Mouse (Mus musculus) frontal cortex, postnatal 36 days (tissue): ENCODE results near the gene Acads.
"Not testable (repeated sequence)": the region's sequence is repeated elsewhere in the genome, so short reads cannot be mapped to it uniquely, and the experiment has no call there.

Experiments used
- DNase-seq, 2 experiments: peaks; one replicate each; pipeline ENCODE4 v3.0.0; 2022; ENCODE audit warnings: low spot score in 2 of 2

Gene Acads

GRCm38 (mm10) chr5:115118961-115119570, at the start of gene Acads:
Acads (minus strand) TSS chr5:115119346.
- DNase-seq: peak; percentile 40 to 44

DNA sequence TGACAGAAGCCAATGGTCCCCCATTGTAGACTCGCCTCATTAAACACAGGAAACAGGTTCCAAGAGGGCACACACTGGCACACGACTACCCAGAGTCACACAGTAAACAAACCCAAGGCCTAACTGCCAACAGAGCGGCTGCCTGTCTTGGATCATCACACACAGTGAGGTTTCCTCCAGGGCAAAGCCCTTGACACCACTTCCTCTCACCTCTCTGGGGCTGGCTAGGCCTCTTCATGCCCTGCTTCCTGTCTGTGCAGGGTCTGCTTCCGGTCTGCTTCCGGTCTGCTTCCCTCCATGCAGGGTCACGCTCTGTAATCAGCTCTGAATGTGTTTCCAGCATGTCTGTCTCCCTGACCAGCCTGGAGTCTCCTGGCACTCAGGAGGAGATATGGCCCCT, 48.2 kb upstream of the Acads start:
- DNase-seq: no peak

DNA sequence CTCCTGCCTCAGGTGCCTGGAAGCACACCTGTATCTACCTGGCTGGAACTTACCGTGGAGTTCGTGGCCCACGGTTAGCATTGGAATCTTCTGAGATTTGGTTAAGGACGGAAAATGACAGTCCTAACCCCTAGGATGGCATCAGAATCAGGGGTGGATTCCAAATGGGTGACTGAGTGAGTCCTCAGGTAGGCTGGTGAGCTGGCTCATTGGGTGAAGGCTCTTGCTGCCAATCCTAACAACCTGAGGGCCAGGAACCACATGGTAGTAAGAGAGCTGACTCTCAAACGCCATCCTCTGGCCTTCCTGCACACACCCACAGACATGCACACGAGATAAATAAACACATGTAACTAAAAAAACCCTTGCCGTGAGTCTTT, 47.7 kb upstream of the Acads start:
- no peak for DNase-seq

- no peak for DNase-seq
Observed at GRCm38 (mm10) chr5:115165895-115166814, 47.0 kb upstream of the Acads start.

- DNase-seq: no peak
Observed at GRCm38 (mm10) chr5:115165351-115165750, 46.2 kb upstream of the Acads start.

DNA sequence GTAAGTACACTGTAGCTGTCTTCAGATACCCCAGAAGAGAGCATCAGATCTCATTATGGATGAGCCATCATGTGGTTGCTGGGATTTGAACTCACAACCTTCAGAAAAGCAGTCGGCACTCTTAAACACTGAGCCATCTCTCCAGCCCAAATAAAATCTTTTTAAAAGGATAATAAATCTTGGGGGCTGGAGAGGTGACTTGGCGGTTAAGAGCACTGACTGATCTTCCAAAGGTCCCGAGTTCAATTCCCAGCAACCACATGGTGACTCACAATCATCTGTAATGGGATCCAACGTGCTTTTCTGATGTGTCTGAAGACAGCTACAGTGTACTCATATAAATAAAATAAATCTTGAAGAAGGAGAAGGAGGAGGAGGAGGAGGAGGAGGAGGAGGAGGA, 45.3 kb upstream of the Acads start:
- not testable (repeated sequence) for DNase-seq

GRCm38 (mm10) chr5:115163563-115163962, 44.4 kb upstream of the Acads start:
- peak in 1 of 2 experiments; percentile 64 for DNase-seq

DNA sequence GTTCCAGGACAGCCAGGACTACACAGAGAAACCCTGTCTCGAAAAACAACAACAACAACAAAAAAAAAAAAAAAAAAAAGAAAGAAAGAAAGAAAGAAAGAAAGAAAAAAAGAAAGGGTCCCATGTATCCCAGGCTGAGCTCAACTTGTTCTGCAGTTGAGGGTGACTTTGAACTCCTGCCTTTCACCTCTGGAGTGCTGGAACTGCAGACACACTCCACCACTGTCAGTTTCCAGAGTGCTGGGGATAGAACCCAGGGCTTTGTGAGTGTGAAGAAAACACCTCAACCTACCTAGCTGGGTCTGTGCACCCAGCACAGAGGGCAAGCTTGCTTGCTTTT, 42.8 kb upstream of the Acads start:
- not testable (repeated sequence) for DNase-seq

DNA sequence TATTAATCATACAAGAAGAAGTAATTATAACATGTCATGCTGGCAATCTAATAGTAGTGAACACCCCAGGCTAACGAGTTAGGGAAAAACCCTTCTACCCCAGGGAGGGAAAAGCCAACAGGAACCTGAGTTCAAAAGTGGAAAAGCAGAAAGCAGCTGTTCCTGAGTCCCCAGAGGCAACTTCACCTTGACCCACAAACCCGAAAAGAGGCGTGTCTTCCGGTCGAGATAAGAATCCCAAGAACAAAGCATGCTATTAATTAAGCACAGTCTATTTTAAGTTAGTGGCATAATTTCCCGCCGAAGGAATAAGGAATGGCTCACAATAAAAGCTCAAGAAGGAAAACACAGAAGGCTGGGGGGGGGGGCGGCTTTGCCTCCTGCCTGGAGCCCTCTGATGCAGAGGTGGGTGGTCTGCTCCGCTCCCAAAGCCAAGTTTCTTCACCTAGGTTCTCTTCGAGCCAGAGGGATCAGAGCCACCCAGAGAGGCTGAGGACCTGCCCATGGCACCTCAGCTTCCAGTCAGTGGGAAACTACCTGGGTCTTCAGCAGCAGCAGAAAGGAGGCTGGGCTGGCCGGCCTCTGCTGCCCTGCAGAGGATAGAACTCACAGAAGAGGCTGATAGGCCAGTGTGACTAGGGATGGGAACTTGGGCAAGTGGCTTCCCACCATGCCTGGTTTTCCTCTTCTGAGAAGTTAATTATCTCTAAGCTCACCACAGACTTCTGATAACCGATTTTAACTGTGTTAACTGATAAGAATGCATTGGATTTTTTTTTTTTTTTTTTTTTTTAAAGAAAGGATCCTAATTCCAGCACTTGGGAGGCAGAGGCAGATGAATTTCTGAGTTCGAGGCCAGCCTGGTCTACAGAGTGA, 42.2 kb upstream of the Acads start:
- no peak for DNase-seq

GRCm38 (mm10) chr5:115160655-115161054, 41.5 kb upstream of the Acads start:
- DNase-seq: no peak

DNA sequence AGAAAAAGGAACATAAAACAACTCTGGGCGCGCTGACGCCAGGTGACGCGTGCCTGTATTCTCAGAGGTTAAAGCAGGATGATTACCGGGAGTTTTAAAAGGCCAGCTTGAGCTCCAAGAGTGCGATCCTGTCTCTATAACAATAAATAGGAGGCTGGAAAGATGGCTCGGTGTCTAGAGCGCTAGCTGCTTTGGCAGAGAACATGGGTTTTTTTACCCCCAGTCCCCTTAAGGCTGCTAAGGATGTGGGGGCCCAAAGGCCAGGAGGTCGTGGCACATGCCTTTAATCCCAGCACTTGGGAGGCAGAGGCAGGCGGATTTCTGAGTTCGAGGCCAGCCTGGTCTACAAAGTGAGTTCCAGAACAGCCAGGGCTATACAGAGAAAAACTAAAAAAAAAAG, 40.0 kb upstream of the Acads start:
- no peak for DNase-seq

DNA sequence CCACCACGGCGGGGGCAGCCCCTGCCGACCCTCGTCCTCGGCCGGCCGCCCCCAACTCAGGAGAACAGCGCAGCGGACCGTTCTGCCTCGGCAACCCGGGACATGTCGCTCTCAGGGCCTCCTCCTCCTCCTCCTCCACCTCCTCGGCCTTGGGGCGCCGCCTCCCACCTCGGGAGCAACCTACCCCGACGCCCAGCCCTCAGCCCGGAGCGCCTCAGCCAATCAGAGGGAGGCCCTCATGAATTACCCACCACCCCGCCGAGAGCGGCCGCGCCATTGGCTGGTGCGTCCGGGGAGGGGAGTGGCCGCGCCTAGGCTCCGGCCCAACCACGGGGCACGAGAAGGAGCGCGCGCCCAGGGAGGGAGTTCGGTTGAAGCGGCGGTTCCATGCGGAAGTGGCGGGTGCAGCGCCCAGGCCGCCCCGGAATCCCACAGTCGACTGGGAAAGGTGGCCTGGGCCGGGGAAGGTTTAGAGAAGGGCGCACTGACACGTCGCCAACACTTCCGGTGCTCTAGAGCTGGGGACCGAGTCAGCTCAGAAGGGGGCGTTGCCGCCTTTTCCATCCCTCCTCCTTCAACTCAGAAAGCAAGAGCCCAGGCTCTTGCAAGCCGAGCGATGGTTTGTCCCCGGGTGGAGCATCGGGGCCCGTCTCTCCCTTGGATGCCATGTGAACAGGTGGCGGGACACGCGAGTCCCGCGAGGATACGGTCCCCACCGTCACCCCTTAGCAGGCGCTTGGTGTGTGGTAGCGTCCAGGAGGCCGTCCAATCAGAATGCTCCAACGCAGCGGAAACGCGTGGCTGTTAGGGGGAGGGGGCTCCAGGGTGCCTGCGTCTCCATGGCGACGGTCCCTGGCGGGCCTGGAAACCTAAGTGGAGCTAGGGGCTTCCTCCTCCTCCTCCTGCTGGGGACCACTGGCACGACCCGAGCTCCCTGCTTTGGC, 39.2 kb upstream of the Acads start, which contains the start of gene Mlec:
TSS of gene Mlec (minus strand) at position 140 of the 944 bp plus-strand sequence.
- peak; percentile 99 to 100 for DNase-seq

DNA sequence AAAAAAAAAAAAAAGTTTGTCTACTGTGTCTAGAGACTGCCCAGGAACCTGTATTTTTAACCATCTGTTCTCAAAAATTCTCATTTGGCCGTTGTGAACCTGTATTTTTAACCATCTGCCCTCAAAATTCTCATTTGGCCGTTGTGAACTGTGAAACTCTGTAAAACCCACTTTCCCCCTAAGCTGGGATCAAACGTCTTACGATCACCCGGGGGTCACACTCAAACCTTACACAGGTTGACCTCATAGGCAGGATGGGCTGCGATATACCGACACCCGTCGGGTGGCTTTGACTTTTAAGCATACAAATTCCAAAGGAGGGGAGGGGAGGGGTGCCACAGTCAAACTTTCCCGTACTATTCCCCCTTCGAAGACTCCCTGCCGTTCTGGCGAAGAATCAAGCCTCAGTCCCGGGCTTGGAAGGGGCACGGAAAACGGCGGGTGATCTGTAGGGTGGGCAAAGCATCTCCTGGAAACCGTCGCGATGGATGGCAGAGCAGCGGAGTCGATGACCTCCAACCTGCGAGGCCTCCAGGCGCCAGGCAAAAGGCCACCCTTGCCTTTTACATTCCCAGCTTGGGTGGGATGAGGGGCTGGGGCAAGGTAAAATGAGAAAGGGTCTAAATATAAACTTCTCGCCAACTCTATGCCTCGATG, 37.9 kb upstream of the Acads start:
- no peak for DNase-seq

DNA sequence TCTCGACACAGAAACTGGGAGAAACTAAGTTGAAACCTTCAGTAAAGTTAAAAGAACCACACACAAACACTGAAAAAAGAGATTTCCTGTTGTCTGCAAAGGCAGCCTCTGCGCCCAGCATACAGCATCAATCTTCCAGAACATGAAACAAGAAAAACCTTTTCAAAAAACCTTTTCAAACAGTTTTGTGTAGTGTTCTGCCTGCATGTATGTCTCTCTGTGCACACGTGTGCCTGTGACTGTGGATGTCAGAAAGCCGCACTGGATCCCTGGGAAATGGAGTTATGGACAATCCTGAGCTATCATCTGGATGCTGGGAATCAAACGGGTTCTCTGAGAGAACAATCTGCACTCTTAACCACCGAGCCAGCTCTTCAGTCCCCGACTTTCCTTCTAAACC, 37.3 kb upstream of the Acads start:
- no peak for DNase-seq

DNA sequence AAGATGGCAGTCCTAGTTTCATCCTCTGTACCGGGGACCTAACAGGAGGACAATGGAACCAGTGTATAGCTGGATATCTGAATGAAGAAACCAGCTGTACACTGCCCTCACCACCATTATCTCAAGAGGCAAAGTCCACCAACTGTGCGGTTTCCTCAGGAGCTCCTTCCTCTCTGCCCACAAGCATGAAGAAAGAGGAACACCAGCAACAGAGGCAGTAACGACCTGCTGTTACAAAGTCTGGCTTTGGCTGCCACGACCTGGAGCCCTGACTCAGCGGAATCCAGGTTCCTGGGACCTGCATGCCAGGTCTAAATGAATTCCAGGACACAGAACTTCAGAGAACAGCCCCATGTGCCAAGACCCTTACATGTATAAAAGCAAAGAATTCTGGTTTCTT, 36.7 kb upstream of the Acads start:
- DNase-seq: no peak

DNA sequence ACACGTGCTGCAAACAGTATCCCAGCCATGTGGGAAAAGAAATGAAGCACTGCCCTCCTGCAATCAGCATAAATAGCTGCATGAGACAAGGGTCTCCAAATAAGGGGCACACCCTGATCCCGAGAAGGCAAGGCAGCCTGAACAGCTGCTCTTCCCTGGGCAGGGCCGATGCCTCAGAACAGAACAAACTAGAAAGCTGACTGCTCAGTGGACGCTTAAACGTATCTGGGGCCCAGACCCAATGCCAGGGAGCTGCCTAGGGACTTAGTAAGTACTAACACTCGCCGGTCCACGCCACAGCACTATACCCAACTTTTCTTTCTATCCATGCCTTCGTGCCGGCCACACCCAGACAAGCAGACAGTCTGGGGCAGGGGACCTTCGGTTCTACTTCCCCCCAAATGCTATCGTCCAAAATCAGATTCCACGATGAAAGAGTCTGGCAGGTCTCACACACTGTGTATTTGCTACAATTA, 36.0 kb upstream of the Acads start:
- DNase-seq: no peak

DNA sequence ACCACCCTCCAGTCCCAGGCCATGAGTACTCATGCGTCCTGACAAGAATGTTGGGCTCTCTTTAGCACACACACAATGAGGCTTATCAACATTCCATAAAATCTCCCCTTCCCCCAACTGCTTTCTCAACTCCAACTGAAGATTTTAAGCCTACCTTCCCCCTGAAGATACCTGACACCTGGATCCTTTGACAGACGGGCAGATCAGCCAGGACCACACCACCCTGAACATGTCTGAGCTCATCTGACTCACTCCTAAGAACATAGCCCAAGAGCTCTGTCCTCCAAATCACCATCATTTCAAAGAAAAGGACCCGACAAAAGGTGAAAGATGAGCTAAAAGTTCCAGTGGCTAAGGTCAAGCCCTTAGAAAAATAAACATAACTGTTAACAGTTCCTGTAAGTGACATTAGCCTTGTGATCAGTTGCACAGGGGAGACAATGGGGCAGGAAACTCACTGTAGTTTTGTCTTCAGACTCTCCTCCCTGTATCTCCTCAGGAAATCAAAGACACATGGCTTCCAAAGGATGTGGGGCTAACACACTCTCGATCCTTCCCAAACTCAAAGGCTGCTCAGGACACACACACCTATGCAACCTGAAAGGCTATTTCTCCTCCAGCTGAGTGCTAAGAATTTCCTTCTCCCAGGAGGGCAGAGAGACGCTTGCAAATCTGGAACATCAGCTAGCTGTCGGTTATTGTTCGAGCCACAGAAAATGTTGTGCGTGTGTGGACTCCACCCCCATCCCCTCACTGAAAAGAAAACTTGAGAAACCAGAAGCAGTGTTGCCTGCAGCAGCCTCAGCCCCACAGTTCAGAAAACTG, 33.2 kb upstream of the Acads start:
- no peak for DNase-seq

- DNase-seq: no peak
Observed at GRCm38 (mm10) chr5:115151457-115151856, 32.3 kb upstream of the Acads start.

- DNase-seq: no peak
Observed at GRCm38 (mm10) chr5:115150991-115151390, 31.8 kb upstream of the Acads start.
